Mouse (Mus musculus): ENCODE data around the gene Olfr12. TPM values are rescaled to one million over a fixed set of nuclear protein-coding genes. Genes with fewer than 3 reads are reported as not detected.
A peak's percentile ranks its signal among the peaks of the same experiment; 100 is the strongest.

Gene Olfr12
- total RNA-seq, 2 experiments from 2014 or later, result not detected

DNA sequence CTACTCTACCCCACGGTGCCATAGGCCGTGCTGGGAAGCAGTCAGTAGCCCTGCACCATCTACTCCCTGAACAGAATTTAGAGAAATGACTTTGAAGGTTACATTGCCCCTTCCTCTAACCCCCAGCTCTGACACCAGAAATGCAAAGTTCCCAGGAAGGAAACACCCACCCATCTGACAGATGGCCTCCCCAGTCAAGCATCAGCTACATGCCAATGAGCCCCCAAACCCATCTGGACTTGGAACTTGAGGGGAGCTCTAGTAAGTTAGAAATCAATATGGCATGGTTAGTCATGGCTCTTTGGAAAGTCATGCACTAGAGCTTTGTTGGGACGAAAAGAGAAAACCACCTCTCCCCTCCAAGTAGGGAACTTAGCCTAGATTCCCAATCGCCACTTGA lies 21.1 kb downstream of the Olfr12 start:
- intact Hi-C loops (cut with DNase I), result no loop called here
- no peak for DNase-seq

DNA sequence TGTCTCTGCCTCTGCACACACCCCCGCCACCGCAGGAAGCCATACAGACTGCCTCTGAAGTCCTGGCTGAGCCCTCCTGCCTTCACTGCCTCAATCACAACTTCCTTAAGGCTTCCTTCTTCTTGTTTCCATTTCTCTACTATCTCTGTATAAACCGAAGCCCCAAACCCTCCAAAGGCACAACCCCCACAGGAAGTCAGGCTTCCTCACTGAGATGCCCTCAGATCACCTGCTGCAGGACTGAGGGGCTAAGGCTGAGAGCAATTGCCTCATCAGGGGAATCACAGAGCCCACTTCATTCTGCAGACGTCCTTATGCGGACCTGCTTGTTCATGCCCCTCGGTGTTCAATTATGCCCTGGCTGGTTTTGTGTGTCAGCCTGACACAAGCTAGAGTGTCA lies 22.8 kb downstream of the Olfr12 start:
- intact Hi-C loops (cut with DNase I), result loop anchor here (5.0 kb wide), 1 partner anchor 1468 kb away; no protein-coding TSS in a partner anchor
- no peak for DNase-seq

DNA sequence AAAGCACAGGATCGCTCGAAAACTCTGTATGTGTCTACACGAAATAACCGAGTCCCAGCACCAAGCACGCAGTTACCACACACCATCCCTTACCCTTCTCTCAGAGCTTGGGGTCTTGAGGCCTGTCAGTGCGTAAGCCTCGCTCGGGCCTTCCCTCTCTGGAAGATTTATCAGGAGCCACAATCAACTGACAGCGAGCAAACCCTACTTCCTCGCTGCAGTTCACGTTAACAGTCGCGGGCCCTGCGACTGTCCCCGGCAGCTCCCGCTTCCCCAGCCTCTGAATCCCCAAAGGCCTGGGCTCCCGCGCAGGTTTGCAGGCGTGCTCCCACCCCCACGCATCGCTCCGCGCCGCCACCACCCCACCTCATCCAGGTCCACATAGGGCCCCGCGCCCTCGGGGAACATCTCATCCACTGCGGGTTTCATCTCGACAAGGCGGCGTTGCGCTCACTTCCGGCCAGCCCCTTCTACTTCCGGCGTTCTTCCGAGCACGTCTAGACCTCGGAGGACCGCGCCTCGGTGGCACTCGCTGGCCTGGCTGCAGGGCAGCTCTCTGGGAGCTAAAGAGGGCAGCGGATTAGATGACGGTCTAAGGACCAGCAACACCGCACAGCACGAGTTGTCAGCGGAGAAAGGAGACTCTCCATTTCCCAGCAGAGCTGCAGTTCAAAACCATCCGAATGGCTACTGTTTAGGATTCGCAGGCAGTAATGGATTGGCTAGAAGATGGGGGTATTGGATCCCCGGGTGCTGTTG lies 24.1 kb downstream of the Olfr12 start, which contains the start of gene Cops9:
Gene Cops9, minus strand, starts transcription at position 472 of the 759 bp plus-strand sequence.
- intact Hi-C loops (cut with DNase I), result loop anchor here (5.0 kb wide), 1 partner anchor 1469 kb away; no protein-coding TSS in a partner anchor
- peak; percentile 89 to 93 for DNase-seq

DNA sequence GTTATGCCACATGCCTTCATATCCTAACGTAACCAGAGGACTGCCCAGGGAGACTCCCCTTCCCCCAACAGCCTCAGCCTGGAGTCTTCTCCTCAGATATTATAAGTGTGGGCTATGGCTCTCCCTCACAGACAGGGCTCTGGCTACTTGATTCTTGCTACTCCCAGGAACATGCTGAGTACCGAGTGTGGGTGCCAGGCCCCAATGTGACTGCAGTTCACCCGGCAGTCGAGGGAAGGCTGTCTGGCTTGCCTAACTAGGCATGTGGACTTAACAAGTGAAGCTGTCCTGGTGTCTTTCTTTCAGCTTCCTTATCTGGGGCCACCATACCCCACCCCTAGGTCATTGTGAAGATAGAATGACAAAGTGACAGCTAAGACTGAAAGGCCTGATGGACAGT lies 26.1 kb downstream of the Olfr12 start:
- intact Hi-C loops (cut with DNase I), result loop anchor here (5.0 kb wide), 1 partner anchor 1471 kb away; no protein-coding TSS in a partner anchor
- no peak for DNase-seq

DNA sequence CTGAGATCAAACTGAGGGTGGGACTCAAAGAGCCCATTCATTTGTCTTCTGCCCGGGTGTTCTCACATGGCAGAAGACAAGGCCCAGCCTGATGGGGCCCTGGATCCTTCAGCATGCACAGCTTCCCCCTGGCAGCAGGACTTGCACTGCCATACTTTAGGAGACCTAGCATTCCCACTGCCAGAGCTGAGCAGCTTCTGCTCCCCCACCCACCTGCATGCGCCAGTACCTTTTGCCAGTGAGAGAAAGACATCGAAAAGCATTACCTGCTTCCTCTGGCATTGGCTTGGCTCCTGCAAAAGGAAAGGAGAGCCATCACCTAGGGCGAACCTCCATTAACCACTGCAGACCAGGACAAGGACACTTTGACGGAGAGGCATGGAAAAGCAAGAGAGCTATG lies 27.3 kb downstream of the Olfr12 start:
- intact Hi-C loops (cut with DNase I), result loop anchor here (5.0 kb wide), 2 partner anchors 123 to 1473 kb away; no protein-coding TSS in a partner anchor
- no peak for DNase-seq

GRCm38 (mm10) chr1:92646111-92646510 lies 28.5 kb downstream of the Olfr12 start:
- DNase-seq, result no peak
- intact Hi-C loops (cut with DNase I), result loop anchor here (2.0 to 5.0 kb wide), 2 partner anchors 31 to 124 kb away; no protein-coding TSS in a partner anchor

GRCm38 (mm10) chr1:92646601-92647000 lies 29.0 kb downstream of the Olfr12 start:
- no peak for DNase-seq
- intact Hi-C loops (cut with DNase I), result loop anchor here (2.0 to 5.0 kb wide), 2 partner anchors 32 to 124 kb away; no protein-coding TSS in a partner anchor

GRCm38 (mm10) chr1:92647026-92647425 lies 29.4 kb downstream of the Olfr12 start:
- intact Hi-C loops (cut with DNase I), result loop anchor here (2.0 to 5.0 kb wide), 2 partner anchors 32 to 125 kb away; no protein-coding TSS in a partner anchor
- no peak for DNase-seq

GRCm38 (mm10) chr1:92647752-92648151 lies 30.2 kb downstream of the Olfr12 start:
- intact Hi-C loops (cut with DNase I), result loop anchor here (1.0 to 5.0 kb wide), 3 partner anchors 33 to 186 kb away; no protein-coding TSS in a partner anchor
- DNase-seq, result peak; percentile 72 to 77

DNA sequence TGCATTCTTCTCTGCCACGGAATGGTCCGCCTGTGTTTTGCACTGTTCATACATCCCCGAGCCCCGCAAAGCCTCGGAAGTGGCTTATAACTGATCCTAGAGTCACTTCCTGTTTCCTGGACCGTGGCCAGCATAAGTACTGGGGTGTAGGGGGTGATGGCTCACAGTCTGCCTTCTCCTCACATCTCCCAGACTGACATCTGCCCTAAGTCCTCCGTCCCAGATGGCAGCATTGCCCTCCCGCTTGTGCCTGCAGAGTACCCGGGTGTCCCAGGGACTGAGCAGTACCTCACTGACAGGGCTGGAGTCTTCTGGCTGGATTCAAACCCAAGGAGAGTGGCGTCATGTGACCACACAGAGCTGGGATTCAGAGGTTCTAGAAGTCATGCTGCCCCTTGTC lies 30.6 kb downstream of the Olfr12 start:
- intact Hi-C loops (cut with DNase I), result loop anchor here (1.0 to 5.0 kb wide), 2 partner anchors 126 to 185 kb away; no protein-coding TSS in a partner anchor

DNA sequence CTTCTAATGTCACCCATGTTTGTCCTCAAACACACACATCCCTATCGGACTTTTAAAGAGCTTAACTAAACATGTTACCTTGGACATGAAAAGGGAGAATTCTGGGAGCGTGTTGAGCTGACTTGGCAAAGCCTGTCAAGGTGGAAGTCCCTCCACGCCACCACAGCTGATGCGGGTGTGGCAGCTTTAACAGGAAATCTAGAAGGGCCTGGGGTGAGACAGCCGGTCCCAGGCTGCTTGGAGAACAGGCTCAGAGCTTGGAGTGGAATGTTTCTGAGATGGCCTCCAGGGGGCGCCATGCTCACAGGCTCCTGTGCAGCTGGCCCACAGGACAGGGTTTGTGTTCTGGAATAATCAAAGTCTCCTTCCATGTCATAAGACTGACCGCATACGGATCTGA lies 31.1 kb downstream of the Olfr12 start, which contains the start of gene Otos:
Gene Otos, minus strand, starts transcription at position 169 of the 400 bp plus-strand sequence.
- DNase-seq, result peak; percentile 62 to 69
- intact Hi-C loops (cut with DNase I), result loop anchor here (1.0 to 5.0 kb wide), 2 partner anchors 126 to 185 kb away; no protein-coding TSS in a partner anchor

More for the DNA sequence above, 30.6 kb downstream of the Olfr12 start:
- no peak for DNase-seq

DNA sequence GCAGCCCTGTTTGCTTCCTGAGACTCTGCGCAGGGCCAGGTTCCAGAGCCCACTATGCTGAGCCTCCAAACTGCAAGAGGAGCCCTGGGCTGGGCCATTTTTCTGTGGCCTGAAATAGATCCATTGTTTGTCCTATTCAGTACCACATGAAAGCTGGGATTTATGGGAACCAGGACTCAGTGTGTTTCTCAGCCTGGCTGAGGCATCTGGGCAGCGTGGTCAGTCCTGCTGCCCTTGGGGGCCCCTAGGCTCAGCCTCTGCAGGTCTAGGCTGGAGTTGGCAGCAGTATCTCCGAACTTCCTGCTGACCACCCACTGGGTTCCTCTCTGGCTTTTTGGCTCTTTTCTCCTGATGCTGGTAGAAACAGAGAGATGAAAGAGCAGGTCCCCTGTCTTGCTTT lies 33.9 kb downstream of the Olfr12 start:
- no peak for DNase-seq
- intact Hi-C loops (cut with DNase I), result no loop called here

DNA sequence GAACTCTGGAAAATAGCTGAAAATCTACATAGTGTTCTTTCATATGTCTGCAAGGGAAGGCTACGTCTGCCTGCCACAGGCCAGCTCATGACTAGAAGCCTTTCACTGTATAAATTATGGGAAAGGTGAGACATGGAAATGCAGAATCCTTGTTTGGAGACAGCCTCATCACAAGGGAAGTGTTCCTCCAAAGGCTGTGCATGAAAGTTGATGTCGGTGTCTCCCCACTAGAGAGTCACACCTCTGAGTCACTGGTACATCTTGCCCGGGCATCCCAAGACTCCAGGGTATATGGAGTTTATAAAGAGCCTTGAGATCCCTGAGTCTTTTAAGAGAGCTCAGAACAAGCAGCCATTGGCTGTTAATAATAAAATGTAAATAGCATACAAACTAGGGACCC lies 35.6 kb downstream of the Olfr12 start:
- intact Hi-C loops (cut with DNase I), result loop anchor here (2.0 kb wide), 1 partner anchor 240 kb away; no protein-coding TSS in a partner anchor
- no peak for DNase-seq

- intact Hi-C loops (cut with DNase I), result no loop called here
- no peak for DNase-seq
These were observed 37.1 kb downstream of the Olfr12 start for GRCm38 (mm10) chr1:92654676-92655075.

DNA sequence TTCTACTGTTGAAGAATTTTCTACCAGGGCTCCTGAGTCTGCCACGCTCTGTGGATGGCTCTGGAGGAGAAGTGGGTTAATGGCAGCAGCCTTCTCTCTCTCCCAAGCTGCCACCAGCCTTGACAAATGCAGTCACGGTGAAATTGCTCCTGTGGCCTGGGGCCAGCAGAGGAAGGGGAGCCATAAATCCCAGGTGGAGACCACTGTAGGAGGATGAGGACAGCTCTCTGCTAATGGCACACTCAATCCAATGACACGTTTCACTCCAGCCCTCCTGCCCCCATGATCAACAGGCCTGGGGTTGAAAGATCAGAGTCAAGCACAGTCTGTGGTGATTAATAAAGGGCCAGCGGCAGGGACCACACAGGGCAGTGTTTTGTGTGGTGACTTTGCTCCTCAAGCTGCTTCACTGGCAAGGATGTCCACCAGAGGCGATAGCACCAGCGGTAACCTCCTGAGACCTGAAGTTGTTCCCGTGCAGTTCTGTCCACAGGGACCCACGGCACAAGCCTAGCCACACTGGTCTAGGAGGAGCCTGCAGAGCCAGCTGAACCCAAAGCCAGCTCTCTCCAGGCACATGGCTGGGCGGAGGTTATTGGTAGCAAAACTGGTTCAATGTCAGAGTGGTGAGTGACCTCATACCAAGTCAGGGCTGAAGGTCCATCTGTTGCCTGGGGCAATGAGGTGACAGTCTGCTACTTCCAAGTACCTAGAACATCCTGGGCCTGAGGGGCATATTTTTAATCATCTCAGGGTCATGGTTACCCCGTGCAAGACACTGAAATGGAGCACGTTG lies 39.6 kb downstream of the Olfr12 start:
- DNase-seq, result no peak
- intact Hi-C loops (cut with DNase I), result no loop called here

DNA sequence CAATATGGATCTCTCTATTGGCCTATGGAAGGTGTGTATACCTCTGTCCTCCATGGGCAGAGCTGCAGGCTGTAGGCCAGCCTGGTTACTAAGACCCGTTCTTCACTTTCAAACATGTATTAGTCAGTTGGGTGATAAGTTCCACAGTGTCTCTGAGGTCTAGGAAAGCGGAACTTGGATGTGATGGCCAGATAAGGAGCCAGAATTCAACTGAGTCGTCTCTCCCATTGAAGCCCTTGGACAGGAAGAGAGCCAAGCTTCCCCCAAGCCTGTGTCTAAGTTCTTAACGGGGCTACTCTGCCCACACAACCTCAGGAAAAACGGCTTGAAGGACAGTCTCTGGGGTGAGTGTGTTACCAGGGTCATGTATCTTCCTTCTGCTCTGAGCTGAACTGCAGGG lies 41.8 kb downstream of the Olfr12 start:
- no peak for DNase-seq
- intact Hi-C loops (cut with DNase I), result no loop called here

DNA sequence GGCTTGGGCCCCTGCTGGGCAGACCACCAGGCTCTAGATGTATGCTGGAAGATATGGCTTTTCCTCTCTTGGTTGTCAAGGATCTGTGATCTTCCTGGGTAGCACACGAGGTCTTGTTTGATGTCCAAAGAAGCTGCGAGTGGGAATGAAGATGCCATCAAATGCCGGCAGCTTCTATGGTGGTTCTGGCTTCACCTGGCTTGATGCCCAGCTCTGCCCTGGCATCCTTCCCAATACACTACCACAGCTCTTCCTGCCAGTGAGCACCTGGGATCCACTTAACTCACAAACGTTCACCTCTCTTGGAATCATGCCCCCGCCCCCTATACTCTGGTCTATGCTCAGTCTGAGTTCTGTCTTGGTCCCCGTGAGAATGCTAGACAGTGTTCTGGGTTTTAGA lies 49.5 kb downstream of the Olfr12 start:
- DNase-seq, result no peak
- intact Hi-C loops (cut with DNase I), result no loop called here

DNA sequence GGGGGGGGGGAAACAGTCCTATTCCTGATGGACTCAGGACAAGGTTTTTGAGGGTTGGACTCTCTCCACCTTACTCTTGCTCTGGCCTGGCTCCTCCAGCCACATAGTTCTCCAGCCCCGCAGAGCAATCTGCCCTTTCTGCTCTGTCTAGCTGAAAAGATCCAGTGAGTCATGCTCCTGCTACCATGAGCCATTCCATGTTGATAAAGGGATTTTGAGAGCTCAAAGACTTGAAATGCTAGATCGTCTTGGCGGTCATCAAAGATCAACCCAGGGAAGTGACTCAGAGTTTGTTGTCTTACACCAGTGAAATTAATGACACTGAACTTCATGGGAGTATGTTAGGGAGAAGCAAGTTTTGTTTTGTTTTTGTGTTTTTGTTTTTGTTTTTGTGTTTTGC lies 51.8 kb downstream of the Olfr12 start:
- intact Hi-C loops (cut with DNase I), result no loop called here

GRCm38 (mm10) chr1:92671326-92671725 lies 53.7 kb downstream of the Olfr12 start:
- no peak for DNase-seq
- intact Hi-C loops (cut with DNase I), result no loop called here

More for the DNA sequence above, 51.8 kb downstream of the Olfr12 start:
- no peak for DNase-seq
